Mouse (Mus musculus) E14TG2a.4 (cell line): ENCODE measurements around the gene Syt1.

ENCODE experiments used
- CTCF ChIP-seq: conservative IDR thresholded peaks from 2 replicates; pipeline ENCODE4 v1.5.1; 2014; ENCODE audit warnings: low read length
- POU5F1 ChIP-seq: IDR thresholded peaks from 2 replicates; pipeline ENCODE4 v1.6.1; 2014; ENCODE audit warnings: low read length, borderline replicate concordance

- TF ChIP-seq CTCF (no peak), POU5F1 (no peak)
Measured at GRCm38 (mm10) chr10:108724878-108725277, 285.9 kb downstream of the Syt1 start.
